Mouse (Mus musculus) left cerebral cortex, adult 18-20 months (tissue): ENCODE results near the gene Sptssa. TPM values are rescaled to one million over a fixed set of nuclear protein-coding genes. Genes with fewer than 3 reads are reported as not detected.
"Not testable (repeated sequence)": the region's sequence is repeated elsewhere in the genome, so short reads cannot be mapped to it uniquely, and the experiment has no call there.

ENCODE experiments used
- DNase-seq, 2 experiments: peaks; one replicate each; pipeline ENCODE4 v3.0.0; 2021 to 2022; ENCODE audit warnings: low spot score in 2 of 2, mixed read lengths in 1 of 2
- long read RNA-seq, 2 experiments: library from polyadenylated mRNA; stranded (forward); transcript quantifications; one replicate each; pipeline ENCODE4 v2.0.0; 2021
- total RNA-seq, 2 experiments: library from RNA; stranded (reverse); gene quantifications; 2 replicates each; pipeline ENCODE4 v1.2.3; 2021

Gene Sptssa
- 10 to 100 TPM; 24.8 to 25.7 TPM for total RNA-seq
- long read RNA-seq, experiment 1, transcript Sptssa-201 (2 exons, 1,346 nt), result major isoform, 55 of 55 reads
- long read RNA-seq, experiment 1, partial matches to known transcripts, result 0 of 55 reads
- long read RNA-seq, experiment 1, other reads (novel, unspliced or antisense), result 0 of 55 reads
- long read RNA-seq, experiment 2, transcript Sptssa-201 (2 exons, 1,346 nt), result major isoform, 57 of 58 reads
- long read RNA-seq, experiment 2, partial matches to known transcripts, result 0 of 58 reads
- long read RNA-seq, experiment 2, other reads (novel, unspliced or antisense), result 1 of 58 reads

DNA sequence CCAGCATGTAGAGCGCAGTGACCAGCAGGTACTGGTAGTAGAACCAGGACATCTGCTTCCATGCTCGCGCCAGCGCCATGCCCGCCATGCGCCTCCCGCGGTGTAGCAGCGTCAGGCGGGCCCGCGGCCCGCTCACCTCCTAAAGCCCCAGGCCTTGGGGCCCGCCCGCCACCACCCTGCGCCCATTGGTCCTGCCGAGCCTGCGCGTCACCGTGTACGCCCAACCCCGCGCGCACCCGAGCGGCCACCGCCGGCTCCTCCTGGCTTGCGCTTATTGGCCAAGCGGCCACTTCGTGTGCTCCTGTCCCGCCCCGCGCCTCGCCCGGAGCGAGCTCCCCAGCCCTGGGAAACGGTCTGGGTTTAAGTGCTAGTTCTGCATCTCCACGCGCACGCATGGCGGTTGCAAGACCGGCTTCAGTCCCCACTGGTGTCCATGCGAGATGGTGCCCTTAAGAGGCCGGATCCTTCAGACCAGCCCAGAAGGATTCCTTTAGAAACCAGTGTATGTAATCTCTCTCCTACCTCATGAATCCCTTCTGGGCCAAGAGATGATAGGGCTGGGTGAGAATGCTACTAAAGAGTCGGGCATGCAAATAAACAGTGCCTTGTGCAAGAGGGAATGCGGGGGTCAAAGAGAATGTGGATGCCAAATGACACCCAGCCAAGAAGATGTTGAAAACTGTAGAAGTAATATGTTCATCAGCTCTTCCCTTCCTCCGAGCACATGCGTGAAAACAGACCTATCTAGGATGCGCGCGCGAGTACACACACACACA is at the start of gene Sptssa:
Gene Sptssa (minus strand): TSS at position 178 of the 776 bp plus-strand sequence.
- peak; percentile 94 to 97 for DNase-seq

DNA sequence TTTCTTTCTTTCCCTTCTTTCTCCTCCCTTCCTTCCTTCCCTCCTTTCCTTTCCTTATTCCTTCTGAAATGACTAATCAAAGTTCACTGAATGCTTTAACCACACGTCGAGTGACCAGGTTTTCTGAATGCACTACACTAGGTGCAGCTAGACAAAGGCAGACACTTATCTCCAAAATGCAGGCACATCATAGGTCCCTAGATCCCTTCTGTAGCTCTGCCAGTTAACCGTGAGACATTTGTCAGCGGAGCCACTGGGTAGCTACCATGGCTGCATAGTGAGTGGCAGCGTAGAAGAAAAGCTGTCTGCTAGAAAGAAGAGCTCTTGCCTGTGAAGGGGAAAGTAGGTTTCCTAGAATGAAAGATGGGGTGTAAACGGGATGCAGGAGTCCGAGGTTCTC is 43.0 kb upstream of the Sptssa start:
- no peak for DNase-seq

DNA sequence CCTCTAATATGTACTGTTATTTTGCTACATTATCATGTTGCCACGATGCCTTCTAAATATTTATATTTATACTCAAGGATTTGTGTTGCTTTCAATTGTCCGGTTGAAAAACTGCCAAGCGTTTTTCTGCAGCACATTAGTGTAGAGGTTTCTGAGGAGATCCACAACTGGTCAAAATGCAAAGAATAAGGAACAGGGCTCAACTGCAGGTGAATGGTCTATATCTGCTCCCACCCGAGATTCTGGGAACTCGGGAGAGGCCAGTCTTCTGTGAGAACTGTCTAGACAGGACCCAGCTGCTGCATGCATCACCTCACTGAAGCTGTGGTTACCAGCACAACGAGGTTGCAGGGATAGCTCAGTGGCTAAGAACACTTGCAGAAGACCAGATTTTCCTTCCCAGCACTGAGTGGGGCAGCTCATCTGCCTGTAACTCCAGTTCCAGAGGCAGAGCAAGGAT is 41.4 kb upstream of the Sptssa start:
- no peak for DNase-seq

DNA sequence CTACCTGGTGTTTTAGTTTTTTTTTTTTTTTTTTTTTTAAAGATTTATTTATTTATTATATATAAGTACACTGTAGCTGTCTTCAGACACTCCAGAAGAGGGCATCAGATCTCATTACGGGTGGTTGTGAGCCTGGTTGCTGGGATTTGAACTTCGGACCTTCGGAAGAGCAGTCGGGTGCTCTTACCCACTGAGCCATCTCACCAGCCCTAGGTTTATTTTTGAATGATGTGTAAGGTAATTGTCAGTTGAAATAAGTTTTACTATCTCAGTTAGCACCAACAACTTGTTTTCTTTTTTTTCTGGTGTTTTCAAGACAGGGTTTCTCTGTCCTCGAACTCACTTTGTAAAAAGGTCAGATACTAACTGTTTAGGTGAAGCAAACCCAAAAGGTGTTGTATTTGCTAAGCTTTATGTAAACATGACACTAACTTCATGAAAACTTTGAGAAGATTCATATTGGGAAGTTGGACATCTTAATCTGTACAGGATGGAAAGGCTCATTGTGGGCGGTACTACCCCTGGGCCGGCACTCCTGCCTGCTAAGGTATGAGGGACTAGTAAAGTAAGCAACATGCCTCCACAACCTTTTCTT is 40.7 kb upstream of the Sptssa start:
- no peak for DNase-seq

DNA sequence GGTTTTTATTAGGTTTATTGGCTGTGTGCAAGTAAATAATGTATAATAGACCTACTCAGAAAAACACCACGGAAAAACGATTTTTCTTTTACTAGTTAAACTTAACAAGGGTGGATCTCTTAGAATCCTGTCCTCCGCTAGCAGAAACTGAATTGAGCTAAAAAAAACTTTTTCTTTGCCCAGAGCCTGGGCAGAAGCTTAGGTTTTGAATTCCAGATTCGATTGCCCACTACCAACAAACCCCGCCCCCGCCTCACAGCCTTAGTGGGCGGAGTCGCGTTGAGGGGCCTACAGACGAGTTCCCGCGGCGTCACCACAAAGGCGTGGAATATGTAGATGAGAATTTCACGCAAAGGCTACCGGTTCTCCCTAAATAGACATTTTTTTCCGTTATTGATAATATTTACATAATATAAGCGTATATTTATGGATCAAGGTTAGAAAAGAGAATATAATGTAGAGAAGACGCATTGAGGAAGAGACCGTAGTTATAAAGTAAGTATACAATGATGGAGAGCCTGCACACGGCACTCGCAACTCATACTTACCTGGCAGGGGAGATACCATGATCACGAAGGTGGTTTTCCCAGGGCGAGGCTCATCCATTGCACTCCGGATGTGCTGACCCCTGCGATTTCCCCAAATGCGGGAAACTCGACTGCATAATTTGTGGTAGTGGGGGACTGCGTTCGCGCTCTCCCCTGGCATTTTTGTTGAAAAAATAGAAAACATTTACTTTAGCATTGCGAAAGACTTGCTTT is 40.0 kb upstream of the Sptssa start:
- DNase-seq, result peak; percentile 91 to 93

GRCm38 (mm10) chr12:54695511-54696241 is 39.3 kb upstream of the Sptssa start, which contains the start of gene Eapp:
Eapp (minus strand) TSS chr12:54695897.
- peak; percentile 97 to 98 for DNase-seq

- DNase-seq, result no peak
Measured at GRCm38 (mm10) chr12:54694847-54695510, 38.6 kb upstream of the Sptssa start.

GRCm38 (mm10) chr12:54689082-54689481 is 32.7 kb upstream of the Sptssa start:
- no peak for DNase-seq

DNA sequence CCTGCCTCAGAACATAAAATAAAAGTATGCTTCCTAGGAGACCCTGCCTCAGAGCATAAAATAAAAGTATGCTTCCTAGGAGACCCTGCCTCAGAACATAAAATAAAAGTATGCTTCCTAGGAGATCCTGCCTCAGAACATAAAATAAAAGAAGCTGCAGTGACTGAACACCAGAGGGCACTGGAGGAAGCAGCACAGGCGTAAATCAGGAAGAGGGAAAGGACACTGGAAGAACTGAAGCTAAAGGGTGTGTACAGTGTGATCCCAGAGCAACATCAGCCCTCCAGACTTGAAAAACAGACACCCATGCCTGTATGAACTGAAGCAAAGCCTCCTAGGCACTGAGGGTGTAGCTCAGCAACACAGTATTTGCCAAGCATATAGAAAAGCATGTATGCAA is 26.8 kb upstream of the Sptssa start:
- no peak for DNase-seq

- no peak for DNase-seq
Measured at GRCm38 (mm10) chr12:54676709-54677108, 20.3 kb upstream of the Sptssa start.

- DNase-seq, result no peak
Measured at GRCm38 (mm10) chr12:54675396-54675795, 19.0 kb upstream of the Sptssa start.

GRCm38 (mm10) chr12:54671262-54671661 is 14.9 kb upstream of the Sptssa start:
- DNase-seq, result no peak

DNA sequence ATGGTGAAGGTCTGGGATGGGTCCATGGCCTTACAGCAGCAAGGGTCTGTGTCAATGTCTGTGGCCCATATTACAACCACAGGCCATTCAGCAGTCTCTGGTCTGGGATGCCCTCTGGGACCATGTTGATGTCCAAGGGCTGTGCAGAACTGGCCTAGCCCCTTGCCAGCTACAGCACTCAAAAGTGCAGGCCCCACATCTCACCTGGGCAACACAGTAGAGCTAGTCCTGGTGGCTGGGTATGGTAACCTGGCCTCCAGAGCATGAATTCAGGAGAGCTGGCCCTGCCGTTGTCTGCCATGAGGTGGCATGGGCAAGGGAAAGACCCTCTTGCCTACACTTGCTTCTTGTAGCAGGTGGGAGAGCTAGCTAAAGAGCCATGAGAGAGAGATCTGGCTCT is 11.8 kb upstream of the Sptssa start:
- no peak for DNase-seq

DNA sequence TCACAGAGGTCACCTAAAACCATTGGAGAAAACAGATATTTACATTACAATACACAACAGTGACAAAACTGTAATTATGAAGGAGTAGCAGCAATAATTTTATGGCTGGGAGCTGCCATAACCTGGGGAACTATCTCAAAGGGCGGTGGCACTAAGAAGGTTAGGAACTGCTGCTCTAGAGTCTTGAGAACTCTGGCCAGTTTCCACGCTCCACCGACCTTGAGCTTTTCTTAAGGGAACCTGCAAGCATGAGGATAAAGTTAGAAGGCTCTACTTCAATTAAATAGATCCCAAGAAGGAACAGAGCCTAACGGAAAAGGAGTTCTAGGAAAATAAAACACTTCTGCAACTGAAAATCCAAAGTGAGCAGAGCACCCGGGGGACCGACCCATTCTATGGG is 9.2 kb upstream of the Sptssa start:
- no peak for DNase-seq

DNA sequence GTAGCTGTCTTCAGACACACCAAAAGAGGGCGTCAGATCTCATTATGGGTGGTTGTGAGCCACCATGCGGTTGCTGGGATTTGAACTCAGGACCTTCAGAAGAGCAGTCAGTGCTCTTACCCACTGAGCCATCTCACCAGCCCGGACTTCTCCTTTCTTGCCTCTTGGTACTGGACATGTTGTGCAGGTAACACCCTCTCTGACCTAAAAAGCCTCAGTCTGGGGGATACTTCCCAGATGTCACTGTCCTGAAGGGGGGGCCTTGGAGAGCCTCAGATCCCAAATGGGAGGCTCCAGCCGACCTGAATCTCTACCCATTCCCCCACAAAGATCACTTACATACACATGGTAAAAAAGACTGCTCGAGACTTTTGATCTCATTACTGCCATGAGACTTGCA is 5.1 kb upstream of the Sptssa start:
- not testable (repeated sequence) for DNase-seq

- DNase-seq, result no peak
Measured at GRCm38 (mm10) chr12:54659901-54660300, 3.5 kb upstream of the Sptssa start.

GRCm38 (mm10) chr12:54658425-54659092 is 2.2 kb upstream of the Sptssa start:
- no peak for DNase-seq

GRCm38 (mm10) chr12:54657951-54658350 is 1.6 kb upstream of the Sptssa start:
- no peak for DNase-seq

GRCm38 (mm10) chr12:54657226-54657625 is 853 bp upstream of the Sptssa start:
- no peak for DNase-seq

DNA sequence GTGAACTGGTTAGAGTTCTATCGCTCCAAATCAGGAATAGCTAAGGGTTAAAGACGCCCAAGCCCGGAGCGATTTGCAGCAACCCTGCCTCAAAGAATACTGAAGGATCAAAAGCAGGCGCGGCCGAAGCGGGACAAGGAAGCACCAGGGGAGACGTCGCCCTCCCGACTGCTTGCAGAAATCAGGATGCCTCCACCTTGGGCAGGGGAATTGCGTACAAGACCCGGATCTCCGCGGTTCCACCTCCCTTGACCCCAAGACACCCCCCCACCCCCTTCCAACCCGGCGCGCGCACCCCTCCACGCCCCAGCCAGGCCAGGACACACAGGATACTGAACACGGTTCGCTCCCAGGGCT is 356 bp downstream of the Sptssa start:
- DNase-seq, result peak in 1 of 2 experiments; percentile 36
